Comparison of ENCODE assay signal across 28 mouse cellular contexts in the genomic region with DNA sequence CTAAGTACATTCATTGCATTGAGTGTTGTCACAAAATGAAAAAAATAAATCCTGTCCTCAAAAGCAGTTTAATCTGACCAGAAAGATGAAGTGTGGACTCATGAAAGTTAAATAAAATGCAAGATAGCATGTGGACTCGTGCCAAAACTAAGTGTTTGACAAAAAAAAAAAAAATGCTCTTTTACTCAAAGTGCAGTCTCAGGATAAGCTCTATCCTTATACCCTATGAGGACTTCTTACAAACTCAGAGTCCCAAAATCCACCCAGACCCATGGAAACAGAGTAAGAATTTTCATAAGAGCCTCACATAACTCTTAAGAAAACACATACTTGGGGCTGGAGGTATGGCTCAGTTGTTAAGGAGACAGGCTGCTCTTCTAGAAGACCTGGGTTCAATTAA.
"Had no signal": no experiment of that assay in that cellular context is flagged by ENCODE, and none has a peak within 500 bp of the region (broad histone marks: within the 10 kb centered on the region; RNA-seq: fewer than 3 reads in every experiment).

No protein-coding gene starts in this region.

- H3K9me3 ChIP-seq: embryonic facial prominence, embryonic 10.5 days; embryonic facial prominence, embryonic 12.5 days; embryonic facial prominence, embryonic 13.5 days; embryonic facial prominence, embryonic 15.5 days; forebrain, embryonic 13.5 days; forebrain, embryonic 15.5 days had no signal

- H3K4me3 ChIP-seq: embryonic facial prominence, embryonic 10.5 days; embryonic facial prominence, embryonic 12.5 days; embryonic facial prominence, embryonic 13.5 days; embryonic facial prominence, embryonic 15.5 days; erythroblast, embryonic 14.5 days; forebrain, embryonic 10.5 days; forebrain, embryonic 12.5 days; forebrain, embryonic 13.5 days; forebrain, embryonic 15.5 days; gastrocnemius, adult 2 months had no signal

- H3K9ac ChIP-seq: embryonic facial prominence, embryonic 12.5 days; embryonic facial prominence, embryonic 13.5 days; embryonic facial prominence, embryonic 15.5 days; forebrain, embryonic 12.5 days; forebrain, embryonic 13.5 days; forebrain, embryonic 15.5 days; forebrain, postnatal 0 days had no signal

- H3K36me3 ChIP-seq: embryonic facial prominence, embryonic 10.5 days; embryonic facial prominence, embryonic 12.5 days; embryonic facial prominence, embryonic 13.5 days; embryonic facial prominence, embryonic 15.5 days; forebrain, embryonic 10.5 days; forebrain, embryonic 12.5 days; forebrain, embryonic 15.5 days had no signal

- H3K27ac ChIP-seq: embryonic facial prominence, embryonic 10.5 days; embryonic facial prominence, embryonic 12.5 days; embryonic facial prominence, embryonic 13.5 days; embryonic facial prominence, embryonic 15.5 days; forebrain, embryonic 10.5 days; forebrain, embryonic 12.5 days; forebrain, embryonic 13.5 days; forebrain, embryonic 15.5 days; gastrocnemius, adult 2 months had no signal

- H3K4me1 ChIP-seq: embryonic facial prominence, embryonic 10.5 days; embryonic facial prominence, embryonic 12.5 days; embryonic facial prominence, embryonic 13.5 days; embryonic facial prominence, embryonic 15.5 days; forebrain, embryonic 10.5 days; forebrain, embryonic 12.5 days; forebrain, embryonic 13.5 days; forebrain, embryonic 15.5 days had no signal

- H3K27me3 ChIP-seq: embryonic facial prominence, embryonic 12.5 days; embryonic facial prominence, embryonic 13.5 days; embryonic facial prominence, embryonic 15.5 days; forebrain, embryonic 12.5 days; forebrain, embryonic 13.5 days; forebrain, embryonic 15.5 days had no signal

- ATAC-seq: forebrain, embryonic 13.5 days; forebrain, embryonic 14.5 days; forebrain, embryonic 15.5 days; forebrain, embryonic 16.5 days; forebrain, postnatal 0 days had no signal

- H3K4me2 ChIP-seq: embryonic facial prominence, embryonic 12.5 days; embryonic facial prominence, embryonic 13.5 days; embryonic facial prominence, embryonic 15.5 days; forebrain, embryonic 12.5 days; forebrain, embryonic 13.5 days; forebrain, embryonic 15.5 days had no signal

- DNase-seq: cerebellum, adult 18-20 months; cerebellum, adult 2 months; cerebellum, adult 8-10 months; cerebellum, adult 9-10 months; cerebellum, adult 9-11 months; cerebellum, postnatal 10 days; cerebellum, postnatal 14 days; cerebellum, postnatal 25 days; cerebellum, postnatal 36 days; embryo, embryonic 11 days; forebrain, postnatal 0 days; gastrocnemius, adult 2 months; gastrocnemius, postnatal 10 days; gastrocnemius, postnatal 14 days; gastrocnemius, postnatal 25 days; gastrocnemius, postnatal 36 days; heart, adult 11 months had no signal
